Mouse (Mus musculus): ENCODE measurements around the gene C4bp. TPM values are rescaled to one million over a fixed set of nuclear protein-coding genes. Genes with fewer than 3 reads are reported as not detected.
"Not testable (repeated sequence)": the region's sequence is repeated elsewhere in the genome, so short reads cannot be mapped to it uniquely, and the experiment has no call there.

Gene C4bp
- total RNA-seq (2022): not detected

DNA sequence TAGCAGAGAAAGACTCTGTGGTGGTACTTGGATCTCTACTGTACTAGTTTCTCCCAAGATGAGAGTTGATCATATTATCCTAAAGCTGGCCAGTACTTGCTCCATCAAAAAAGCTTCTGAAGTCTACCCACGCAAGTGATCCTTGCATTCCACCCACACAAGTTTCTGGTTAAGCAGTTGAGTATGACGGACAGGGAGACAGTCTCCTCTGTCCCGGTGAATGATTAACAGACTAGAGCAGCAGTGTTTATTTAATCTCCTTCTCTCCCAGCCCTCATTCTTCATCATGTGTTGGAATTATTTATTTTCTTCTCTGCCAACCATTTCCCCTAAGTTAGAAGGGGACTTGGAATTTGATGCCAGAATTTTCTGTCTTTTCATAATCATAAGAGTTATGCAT, at the start of gene C4bp:
Gene C4bp (minus strand): TSS at position 179 of the 400 bp plus-strand sequence.
- no peak for DNase-seq (ENCODE audit: low spot score in 2 of 2)

DNA sequence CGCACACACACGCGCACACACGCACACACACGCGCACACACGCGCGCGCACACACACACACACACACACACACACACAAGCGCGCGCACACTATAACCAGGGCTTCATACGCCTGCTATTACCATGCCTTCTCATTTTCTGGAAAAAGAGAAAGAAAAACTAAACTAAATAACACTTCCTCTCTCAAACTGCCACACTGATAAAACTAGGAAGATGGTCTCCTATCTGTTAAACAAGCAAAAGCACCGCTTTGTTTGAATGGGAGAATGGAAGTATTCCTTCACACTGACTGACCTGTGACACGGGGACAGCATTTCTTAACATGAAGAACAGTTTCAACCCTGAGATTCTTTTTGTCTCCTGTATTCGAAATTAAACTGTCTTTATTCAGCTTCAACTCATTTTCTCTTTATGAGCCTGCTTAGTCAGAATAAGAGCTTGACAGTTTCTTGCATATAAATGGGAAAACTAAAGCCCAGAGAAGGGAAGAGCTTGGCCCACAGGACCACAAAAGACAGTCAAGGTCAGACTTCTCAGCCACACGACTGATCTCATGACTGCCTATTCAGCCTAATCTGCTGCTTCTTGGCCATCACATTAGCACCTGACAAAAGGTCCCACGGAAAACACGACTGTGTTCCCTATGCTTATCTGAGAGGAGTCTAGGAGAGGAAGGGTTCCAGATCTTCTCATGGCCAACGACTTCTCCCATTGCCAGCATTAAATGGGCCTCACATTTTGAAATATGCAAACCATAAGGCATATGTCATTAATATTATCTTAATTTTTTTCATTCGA, 49.0 kb upstream of the C4bp start:
- DNase-seq (ENCODE audit: low spot score in 2 of 2): no peak

GRCm38 (mm10) chr1:130703613-130704012, 42.2 kb upstream of the C4bp start:
- no peak for DNase-seq (ENCODE audit: low spot score in 2 of 2)

GRCm38 (mm10) chr1:130701976-130702375, 40.5 kb upstream of the C4bp start:
- DNase-seq (ENCODE audit: low spot score in 2 of 2): no peak

DNA sequence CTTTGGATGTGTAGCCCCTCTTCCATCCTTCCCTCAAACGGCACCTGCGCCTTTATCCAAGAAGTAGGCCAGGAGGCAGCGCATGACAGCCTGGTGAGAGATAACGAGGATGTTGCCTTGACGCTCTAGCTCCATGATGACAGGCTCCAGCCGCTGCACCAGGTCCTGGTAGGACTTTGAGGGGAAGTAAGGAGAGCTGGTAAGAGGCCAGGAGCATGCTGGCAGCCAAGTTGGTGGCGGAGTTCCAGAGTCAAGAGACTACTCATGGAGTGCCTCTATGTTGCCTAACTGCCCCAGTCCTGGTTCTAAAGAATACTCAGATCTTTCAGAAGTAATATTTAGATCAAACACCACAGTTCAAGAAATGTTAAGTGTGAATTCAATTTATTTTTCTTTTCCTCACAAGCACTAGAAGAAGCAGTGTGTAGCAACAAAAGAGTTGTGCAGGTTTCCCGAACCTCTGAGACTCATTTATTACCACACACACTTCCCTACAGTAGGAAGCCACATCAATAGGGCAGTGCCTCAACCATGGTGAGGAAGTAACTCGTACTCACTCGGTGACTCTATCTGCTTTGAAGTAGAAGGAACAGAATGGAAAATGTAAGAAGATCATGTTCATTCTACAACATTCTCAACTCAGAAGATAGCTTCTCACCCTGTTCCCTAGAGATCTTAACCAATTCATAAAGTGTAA, 38.7 kb upstream of the C4bp start:
- DNase-seq (ENCODE audit: low spot score in 2 of 2): peak in 1 of 2 experiments; percentile 22

GRCm38 (mm10) chr1:130698601-130699000, 37.2 kb upstream of the C4bp start:
- DNase-seq (ENCODE audit: low spot score in 2 of 2): no peak

DNA sequence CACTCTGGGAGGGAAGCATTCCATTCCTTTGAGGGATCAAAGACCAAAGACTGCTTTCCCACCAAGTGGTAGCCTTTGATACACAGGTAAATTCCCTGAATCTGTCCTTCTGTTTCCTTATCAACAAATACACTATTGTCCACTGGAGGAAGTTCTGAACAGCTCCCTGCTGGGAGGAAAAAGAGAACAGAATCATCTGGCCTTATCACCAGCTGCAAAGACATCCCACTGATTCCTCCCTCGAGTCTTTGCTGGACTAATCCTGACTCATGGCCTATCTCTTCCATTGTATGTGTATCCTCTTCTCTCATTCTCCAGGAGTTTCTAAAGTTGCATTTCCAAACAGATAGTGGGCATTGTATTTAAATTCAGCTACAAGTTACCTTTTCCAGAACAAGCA, 22.5 kb upstream of the C4bp start:
- no peak for DNase-seq (ENCODE audit: low spot score in 2 of 2)

DNA sequence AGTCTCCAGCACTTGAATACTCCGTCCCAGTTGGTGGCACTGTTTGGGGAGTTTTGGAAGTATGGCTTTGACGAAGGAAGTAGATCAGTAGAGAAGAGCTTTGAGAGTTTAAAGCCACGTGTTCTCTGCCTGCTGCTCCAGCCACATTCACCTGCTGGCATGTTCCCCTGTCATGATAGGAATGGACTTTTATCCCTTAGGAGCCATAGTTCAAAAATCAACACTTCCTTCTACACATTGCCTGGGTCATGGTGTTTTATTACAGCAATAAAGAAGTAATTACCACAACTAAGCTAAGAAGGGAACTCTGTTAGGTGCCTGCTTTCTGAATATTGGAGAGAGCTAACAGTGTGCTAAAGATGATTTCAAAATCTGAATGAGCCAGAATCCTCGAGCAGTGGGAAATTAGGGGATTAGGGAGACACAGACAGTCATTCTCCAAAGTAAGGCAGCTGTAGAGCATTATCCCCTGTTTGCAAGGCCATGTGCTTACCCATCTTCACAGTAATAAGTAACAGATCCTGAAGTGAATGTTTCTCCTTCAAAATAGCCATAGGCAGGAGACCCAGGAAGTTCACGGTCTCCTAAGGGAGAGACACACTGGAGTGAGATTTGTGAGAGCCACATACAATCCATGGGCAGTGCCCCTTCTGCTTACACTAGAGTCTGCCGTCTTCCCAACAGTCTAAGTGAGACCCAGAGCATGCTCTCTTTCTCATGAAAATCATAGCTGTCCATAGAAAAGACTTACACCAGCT, 20.4 kb upstream of the C4bp start:
- no peak for DNase-seq (ENCODE audit: low spot score in 2 of 2)

DNA sequence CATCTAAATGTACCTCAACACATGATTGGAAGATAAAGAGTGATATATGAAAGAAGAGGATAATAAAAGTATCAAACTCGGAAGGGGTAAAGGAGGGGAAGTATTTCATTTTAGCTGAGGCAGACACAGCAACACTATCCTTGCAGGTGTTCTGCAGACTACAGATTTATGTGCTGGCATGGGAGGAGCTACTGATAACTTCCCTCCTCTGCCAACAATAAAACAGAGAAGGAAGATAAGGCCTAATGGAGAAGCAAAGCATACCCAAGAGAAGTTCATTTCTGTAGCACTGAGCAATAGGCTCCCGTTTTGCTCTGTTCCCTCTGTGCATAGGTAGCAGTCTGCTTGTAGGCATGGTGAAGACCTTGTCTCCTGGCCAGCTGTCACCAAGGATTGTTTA, 19.6 kb upstream of the C4bp start:
- no peak for DNase-seq (ENCODE audit: low spot score in 2 of 2)

DNA sequence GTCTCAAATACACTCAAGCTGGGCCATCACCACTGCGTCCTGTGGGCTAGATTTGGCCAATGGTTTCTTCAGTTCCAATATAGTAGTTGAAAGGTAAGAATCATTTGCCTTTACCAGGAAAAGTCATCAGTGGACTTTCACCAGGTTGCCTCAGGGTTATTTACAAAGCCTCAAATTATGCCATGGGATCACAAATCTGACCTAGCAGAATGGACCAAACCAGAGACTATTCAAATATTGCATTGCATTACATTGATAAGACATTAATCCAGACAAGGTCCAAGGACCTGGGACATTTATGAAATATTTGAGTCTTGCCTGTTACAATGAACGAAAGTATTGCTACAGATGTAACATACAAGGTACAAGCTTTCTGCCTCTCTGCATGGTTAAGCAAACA, 17.1 kb upstream of the C4bp start:
- no peak for DNase-seq (ENCODE audit: low spot score in 2 of 2)

- not testable (repeated sequence) for DNase-seq (ENCODE audit: low spot score in 2 of 2)
Measured at GRCm38 (mm10) chr1:130663576-130663975, 2.1 kb upstream of the C4bp start.

DNA sequence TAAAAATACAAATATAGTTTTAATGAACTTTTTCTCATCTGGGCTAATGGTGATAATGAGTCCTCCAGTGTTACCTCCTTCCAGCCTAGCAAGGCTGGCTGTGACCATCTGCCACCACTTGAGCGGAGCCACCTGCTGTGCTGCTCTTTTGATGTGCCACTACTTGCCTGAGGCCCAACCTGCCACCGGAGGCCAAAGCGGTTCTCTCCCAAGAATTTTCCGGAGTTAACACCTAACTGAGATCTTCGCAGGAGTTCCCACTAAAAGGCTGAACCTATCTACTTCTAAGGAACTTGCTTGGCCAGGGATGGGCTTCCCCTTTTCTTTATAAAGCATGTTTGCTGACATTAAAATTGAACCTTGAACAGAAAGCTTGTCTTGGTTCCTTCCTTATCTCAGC, 1.8 kb downstream of the C4bp start:
- DNase-seq (ENCODE audit: low spot score in 2 of 2): not testable (repeated sequence)

- no peak for DNase-seq (ENCODE audit: low spot score in 2 of 2)
Measured at GRCm38 (mm10) chr1:130644103-130644502, 17.3 kb downstream of the C4bp start.

- DNase-seq (ENCODE audit: low spot score in 2 of 2): no peak
Measured at GRCm38 (mm10) chr1:130640967-130641366, 20.5 kb downstream of the C4bp start.

DNA sequence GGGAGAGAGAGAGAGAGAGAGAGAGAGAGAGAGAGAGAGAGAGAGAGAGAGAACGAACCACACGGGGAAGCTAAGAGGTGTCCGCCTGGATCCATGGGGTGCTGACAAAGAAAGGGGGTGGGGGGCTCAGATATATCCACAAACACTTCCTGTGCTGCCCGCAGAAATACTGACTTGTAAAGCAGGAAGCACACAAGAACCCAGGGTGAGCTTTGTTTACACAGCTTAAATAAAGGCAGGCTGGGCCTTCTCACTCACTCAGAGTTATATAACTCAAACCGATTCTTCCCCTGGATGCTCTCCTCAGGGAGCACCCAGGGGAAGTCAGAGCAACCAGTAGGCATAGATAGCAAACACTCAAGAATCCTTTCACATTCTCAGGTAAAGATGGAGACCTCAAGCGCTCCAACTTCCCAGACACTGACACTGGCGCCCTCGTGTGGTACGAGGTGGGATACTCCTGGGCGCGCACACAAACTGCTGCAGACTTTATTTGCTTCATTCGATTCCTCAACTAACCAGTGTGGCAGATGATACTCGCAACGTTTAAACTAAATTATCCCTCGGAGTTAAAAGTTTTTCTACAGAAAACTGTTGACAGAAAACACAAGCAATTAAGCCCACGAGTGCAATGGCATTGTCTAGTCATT, 27.5 kb downstream of the C4bp start:
- peak; percentile 10 to 41 for DNase-seq (ENCODE audit: low spot score in 2 of 2)

- DNase-seq (ENCODE audit: low spot score in 2 of 2): no peak
Measured at GRCm38 (mm10) chr1:130633316-130633715, 28.1 kb downstream of the C4bp start.

GRCm38 (mm10) chr1:130629521-130629920, 31.9 kb downstream of the C4bp start, which contains the start of gene Zp3r:
Gene Zp3r (minus strand): TSS chr1:130629621.
- DNase-seq (ENCODE audit: low spot score in 2 of 2): no peak

DNA sequence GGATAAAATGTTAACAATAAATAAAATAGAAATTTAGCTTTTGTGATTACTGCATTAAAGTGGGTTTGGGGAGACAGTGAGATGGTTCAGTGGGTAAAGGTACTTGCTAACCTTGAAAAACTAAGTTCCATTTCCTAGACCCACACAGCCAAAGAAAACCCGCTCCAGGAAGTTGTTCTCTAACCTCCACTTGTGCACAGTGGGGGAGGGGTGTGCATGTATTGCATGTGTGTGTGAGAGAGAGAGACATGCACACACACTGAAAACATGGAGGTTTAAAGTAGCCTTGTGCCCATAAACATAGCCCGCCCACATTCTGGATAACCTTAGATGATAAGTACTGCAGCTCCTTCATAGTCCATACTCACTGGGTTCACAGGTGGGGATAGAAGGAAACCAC, 65.1 kb downstream of the C4bp start:
- no peak for DNase-seq (ENCODE audit: low spot score in 2 of 2)

GRCm38 (mm10) chr1:130588659-130589058, 72.8 kb downstream of the C4bp start:
- no peak for DNase-seq (ENCODE audit: low spot score in 2 of 2)

All from left cerebral cortex, adult 8-10 months (tissue).